Mouse (Mus musculus): Measurements from ENCODE around the gene Homer2. TPM values are rescaled to one million over a fixed set of nuclear protein-coding genes. Genes with fewer than 3 reads are reported as not detected.

Gene Homer2
- polyA plus RNA-seq, 1 experiment from 2014 or later: 121 TPM

DNA sequence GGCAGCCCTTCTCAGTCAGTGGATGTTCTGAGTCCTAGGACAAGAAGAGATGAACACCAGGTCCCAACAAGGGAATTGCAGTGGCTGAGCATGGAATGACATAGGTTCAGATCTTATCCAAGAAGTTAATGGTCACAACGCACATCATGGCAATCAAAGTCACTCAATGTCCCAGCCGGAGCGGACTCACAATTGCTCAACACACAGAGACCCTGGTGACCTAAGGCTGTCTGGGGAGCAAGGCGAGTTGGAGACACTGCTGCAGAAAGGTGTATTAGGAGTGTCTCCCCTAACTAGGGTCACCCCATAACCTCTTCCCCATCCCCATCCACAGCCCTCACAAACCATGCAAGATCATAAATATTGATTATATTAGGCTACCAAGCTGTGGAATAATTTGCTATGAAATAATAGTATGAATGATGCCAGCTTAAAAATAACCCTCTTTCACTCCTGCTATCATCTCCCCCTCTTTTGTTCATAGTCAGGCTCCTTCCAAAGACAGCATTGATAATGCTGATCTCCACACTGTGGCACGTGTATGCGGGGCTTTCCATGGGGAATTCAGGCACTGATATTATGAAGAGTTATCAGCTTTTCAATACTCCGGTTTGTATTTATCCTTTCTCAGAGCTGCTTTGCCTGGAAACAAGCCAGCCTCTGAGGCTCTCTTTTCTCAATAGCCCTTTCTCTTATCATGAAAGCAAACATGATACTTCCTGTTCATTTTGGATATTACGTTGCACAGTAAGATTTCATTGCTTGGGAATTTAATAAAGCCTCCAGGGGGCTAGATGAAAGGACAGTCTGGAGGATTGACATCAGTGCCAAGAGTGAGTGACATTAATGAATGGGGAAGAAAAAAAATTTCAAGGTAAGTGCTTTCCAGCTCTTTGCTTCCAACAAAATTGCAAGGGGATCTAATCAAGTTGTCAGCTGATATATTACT lies 147.0 kb downstream of the Homer2 start:
- peaks cover 24% of the 10 kb centered on the region for H3K36me3 ChIP-seq
- no peak for ATAC-seq (ENCODE audit: insufficient number of reproducible peaks, low FRiP score)
- H3K27me3 ChIP-seq (replicated peaks): no peaks in the 10 kb centered on the region
- H3K9me3 ChIP-seq (replicated peaks): no peaks in the 10 kb centered on the region
- WGBS: 51% methylated on average over 8 of the region's 8 CpGs
- H3K4me3 ChIP-seq: no peak overlapping the region
- no peak overlapping the region for H3K4me2 ChIP-seq
- H3K4me1 ChIP-seq (replicated peaks): peaks cover 43% of the 10 kb centered on the region
- H3K9ac ChIP-seq: no peak overlapping the region
- H3K27ac ChIP-seq (ENCODE audit: poor library complexity, severe bottlenecking): peak overlapping the region; percentile 50

DNA sequence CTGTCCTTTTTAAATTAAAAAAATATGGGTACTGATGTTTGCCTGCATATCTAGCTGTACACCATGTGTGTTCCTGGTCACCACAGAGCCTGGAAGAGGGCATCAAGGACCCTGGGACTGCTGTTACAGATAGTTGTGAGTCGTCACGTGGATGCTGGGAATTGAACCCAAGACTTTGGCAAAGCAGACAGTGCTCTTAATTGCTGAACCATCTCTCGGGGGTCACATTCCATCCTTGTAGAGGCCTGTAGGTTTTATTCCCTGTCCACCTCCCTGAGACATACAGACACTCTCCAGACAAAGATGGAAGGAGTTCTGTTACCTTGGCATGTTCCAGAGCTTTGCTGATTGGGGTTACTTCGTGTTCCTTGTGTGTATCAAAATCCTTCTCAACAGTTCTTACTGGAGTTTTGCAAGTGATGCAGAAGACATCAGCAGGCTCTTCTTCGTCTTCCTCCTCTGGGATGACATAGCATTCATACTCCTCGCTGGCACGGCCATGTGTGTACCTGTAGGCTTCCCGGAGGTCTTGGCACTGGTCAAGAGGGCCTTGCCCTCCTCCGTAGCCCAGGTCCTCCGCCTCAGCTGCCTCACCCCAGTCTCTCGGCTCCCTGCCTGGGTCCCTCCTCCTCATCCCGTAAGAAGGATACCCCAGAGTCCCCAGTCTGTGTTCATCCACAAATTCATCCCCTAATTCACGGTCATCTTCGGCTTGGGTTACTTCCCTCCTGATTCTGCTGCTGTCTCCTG lies 147.9 kb downstream of the Homer2 start:
- Histone ChIP-seq H3K4me2 (no peak overlapping the region), H3K9ac (no peak overlapping the region), H3K4me1 (replicated peaks) (peaks cover 38% of the 10 kb centered on the region), H3K36me3 (peaks cover 25% of the 10 kb centered on the region), H3K4me3 (no peak overlapping the region), H3K27me3 (replicated peaks) (no peaks in the 10 kb centered on the region), H3K27ac (ENCODE audit: poor library complexity, severe bottlenecking) (no peak overlapping the region), H3K9me3 (replicated peaks) (no peaks in the 10 kb centered on the region)
- ATAC-seq (ENCODE audit: insufficient number of reproducible peaks, low FRiP score): no peak
- WGBS: 81% methylated on average over 14 of the region's 14 CpGs

DNA sequence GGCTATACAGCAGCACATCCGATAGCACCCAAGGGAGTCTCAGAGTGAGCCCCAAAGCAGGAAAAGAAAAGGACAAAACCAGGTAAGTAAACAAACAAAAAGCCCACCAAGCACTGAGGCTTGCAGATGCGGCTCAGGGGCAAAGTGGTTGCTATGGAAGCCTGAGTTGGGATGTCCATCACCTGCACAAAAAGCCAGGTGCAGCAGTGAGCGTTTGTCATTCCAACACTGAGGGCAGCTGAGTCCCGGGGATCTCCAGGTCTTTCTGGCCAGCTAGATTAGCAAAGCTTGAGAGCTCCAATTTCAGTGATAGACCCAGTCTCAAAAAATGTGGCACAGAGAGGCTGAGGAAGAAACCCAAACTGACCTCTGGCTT lies 149.4 kb downstream of the Homer2 start:
- Histone ChIP-seq H3K36me3 (peaks cover 36% of the 10 kb centered on the region), H3K27ac (ENCODE audit: poor library complexity, severe bottlenecking) (no peak overlapping the region), H3K4me1 (replicated peaks) (peaks cover 32% of the 10 kb centered on the region), H3K4me3 (no peak overlapping the region), H3K9ac (no peak overlapping the region), H3K27me3 (replicated peaks) (no peaks in the 10 kb centered on the region), H3K4me2 (no peak overlapping the region), H3K9me3 (replicated peaks) (no peaks in the 10 kb centered on the region)
- WGBS: 50% methylated on average over 4 of the region's 4 CpGs
- no peak for ATAC-seq (ENCODE audit: insufficient number of reproducible peaks, low FRiP score)

DNA sequence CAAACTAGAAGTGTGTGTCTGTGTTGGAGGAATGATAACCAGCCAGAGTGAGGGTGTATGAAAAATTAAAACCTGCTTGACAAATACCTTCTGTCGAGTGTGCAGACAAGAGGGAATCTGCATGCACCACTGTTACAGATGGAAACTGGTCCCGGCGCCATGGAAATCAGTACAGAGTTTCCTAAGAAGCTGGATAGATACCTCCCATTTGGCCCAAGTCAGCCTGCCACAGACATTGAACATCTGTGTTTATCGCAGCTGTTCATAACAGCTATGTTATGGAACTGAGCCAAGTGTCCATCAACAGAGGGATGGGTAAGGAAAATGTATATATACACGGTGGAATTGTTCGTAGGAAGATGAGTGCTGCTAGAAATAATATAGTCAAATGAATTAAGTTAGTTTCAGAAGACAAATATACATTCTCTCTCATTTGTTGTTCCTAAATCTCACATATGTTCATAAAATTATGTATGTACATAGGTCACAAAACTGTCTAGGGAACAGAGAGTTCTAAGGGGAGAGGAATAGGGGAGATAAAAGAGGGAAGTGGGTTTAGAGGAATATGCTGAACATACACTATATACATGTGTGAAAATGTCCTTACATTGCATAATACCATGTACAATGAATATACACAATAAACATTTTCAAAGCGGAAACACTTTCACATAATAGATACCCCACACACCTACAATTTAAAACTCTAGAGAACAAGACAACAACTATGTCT lies 149.9 kb downstream of the Homer2 start:
- Histone ChIP-seq H3K4me3 (no peak overlapping the region), H3K27ac (ENCODE audit: poor library complexity, severe bottlenecking) (no peak overlapping the region), H3K36me3 (peaks cover 41% of the 10 kb centered on the region), H3K9me3 (replicated peaks) (no peaks in the 10 kb centered on the region), H3K27me3 (replicated peaks) (no peaks in the 10 kb centered on the region), H3K4me2 (no peak overlapping the region), H3K9ac (no peak overlapping the region), H3K4me1 (replicated peaks) (peaks cover 30% of the 10 kb centered on the region)
- WGBS: 66% methylated on average over 7 of the region's 7 CpGs
- ATAC-seq (ENCODE audit: insufficient number of reproducible peaks, low FRiP score): no peak

DNA sequence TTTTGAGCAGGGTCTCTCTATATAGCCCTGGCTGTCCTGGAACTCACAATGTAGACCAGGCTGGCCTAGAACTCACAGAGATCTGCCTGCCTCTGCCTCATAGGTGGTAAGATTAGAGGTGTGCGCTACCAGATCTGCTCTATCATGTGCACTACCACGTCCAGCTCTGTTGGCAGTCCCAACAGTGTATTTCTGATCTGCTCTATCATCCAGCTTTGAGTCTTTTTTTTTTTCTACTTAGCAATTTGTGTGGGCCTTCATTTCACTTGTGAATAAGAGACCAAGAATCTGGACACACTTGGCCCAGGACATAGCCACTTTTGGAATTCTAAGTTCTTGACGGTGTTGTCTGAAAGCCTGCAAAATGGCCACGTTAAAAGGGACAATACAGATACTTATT lies 150.5 kb downstream of the Homer2 start:
- Histone ChIP-seq H3K4me3 (no peak overlapping the region), H3K27me3 (replicated peaks) (no peaks in the 10 kb centered on the region), H3K4me2 (no peak overlapping the region), H3K4me1 (replicated peaks) (peaks cover 30% of the 10 kb centered on the region), H3K36me3 (peaks cover 47% of the 10 kb centered on the region), H3K9me3 (replicated peaks) (no peaks in the 10 kb centered on the region), H3K27ac (ENCODE audit: poor library complexity, severe bottlenecking) (no peak overlapping the region), H3K9ac (no peak overlapping the region)
- WGBS: 71% methylated on average over 4 of the region's 4 CpGs
- no peak for ATAC-seq (ENCODE audit: insufficient number of reproducible peaks, low FRiP score)

DNA sequence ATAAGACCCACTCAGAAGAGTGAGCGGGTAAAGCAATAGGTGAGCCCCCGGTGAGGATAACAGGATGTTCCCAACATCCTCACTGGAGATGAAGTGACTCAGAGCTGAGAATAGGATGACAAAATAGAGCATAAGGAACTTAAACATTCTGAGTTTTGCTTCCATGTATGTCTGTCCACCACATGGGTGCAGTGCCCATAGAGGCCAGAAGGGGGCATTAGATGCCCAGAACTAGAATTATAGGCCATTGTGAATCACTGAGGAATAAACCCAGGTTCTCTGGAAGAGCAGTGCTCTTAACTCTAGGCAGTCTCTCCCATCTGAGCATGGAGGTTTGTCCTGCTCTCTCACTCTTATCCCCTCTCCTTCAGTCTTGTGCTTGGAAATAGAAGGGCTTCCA lies 153.0 kb downstream of the Homer2 start:
- Histone ChIP-seq H3K9me3 (replicated peaks) (no peaks in the 10 kb centered on the region), H3K4me3 (no peak overlapping the region), H3K4me2 (no peak overlapping the region), H3K27ac (ENCODE audit: poor library complexity, severe bottlenecking) (no peak overlapping the region), H3K4me1 (replicated peaks) (peaks cover 10% of the 10 kb centered on the region), H3K36me3 (peaks cover 62% of the 10 kb centered on the region), H3K9ac (no peak overlapping the region), H3K27me3 (replicated peaks) (no peaks in the 10 kb centered on the region)
- no peak for ATAC-seq (ENCODE audit: insufficient number of reproducible peaks, low FRiP score)
- 78% methylated on average over 2 of the region's 2 CpGs for WGBS

DNA sequence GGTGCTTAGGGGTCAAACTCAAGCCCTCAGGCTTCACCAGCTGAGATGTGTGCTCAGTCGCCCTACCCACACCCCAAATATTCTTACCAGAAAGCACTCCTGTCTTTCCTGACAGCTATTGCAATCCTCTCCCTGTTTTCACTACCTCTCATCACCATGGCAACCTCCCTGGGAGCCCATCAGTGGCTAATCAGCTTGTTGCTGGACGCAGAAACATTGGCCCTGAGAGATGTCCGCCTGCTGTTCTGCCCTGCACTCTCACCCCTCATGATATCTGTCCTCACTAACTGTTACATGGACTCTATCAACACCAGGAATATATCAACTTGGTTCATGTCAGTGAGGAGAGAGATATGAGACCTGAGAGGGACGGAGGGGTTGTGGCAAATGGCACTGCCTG lies 153.7 kb downstream of the Homer2 start:
- WGBS: 37% methylated on average over 4 of the region's 4 CpGs

More for the DNA sequence above, 153.7 kb downstream of the Homer2 start:
- Histone ChIP-seq H3K27ac (ENCODE audit: poor library complexity, severe bottlenecking) (no peak overlapping the region), H3K4me2 (no peak overlapping the region), H3K9me3 (replicated peaks) (no peaks in the 10 kb centered on the region), H3K4me1 (replicated peaks) (peaks cover 10% of the 10 kb centered on the region), H3K36me3 (peaks cover 62% of the 10 kb centered on the region), H3K27me3 (replicated peaks) (no peaks in the 10 kb centered on the region), H3K4me3 (no peak overlapping the region), H3K9ac (no peak overlapping the region)
- no peak for ATAC-seq (ENCODE audit: insufficient number of reproducible peaks, low FRiP score)

Other genes with a start within 250 kb of the Homer2 start
- 4.5 and 5.7 TPM in 2 replicates for gene Ap3b2, start 213.6 kb downstream of the Homer2 start, polyA plus RNA-seq (2016; fragmentation: Nextera tagmentation; extraction: Ambion mirVana)
- gene BC048679, start 209.2 kb downstream of the Homer2 start, polyA plus RNA-seq (2016; fragmentation: Nextera tagmentation; extraction: Ambion mirVana): not detected in 2 replicates
- 65.0 and 65.8 TPM in 2 replicates for gene Fsd2, start 140.6 kb downstream of the Homer2 start, polyA plus RNA-seq (2016; fragmentation: Nextera tagmentation; extraction: Ambion mirVana)
- gene Whamm, start 136.3 kb downstream of the Homer2 start, polyA plus RNA-seq (2016; fragmentation: Nextera tagmentation; extraction: Ambion mirVana): 6.9 and 7.6 TPM in 2 replicates
- 82.4 and 84.5 TPM in 2 replicates for gene Ramac, start 55.4 kb upstream of the Homer2 start, polyA plus RNA-seq (2016; fragmentation: Nextera tagmentation; extraction: Ambion mirVana)
- gene 3110040N11Rik, start 82.0 kb upstream of the Homer2 start, polyA plus RNA-seq (2016; fragmentation: Nextera tagmentation; extraction: Ambion mirVana): 36.8 and 37.5 TPM in 2 replicates
- gene Btbd1, start 121.9 kb upstream of the Homer2 start, polyA plus RNA-seq (2016; fragmentation: Nextera tagmentation; extraction: Ambion mirVana): 111 and 114 TPM in 2 replicates
- gene Gm10160, start 148.3 kb upstream of the Homer2 start, polyA plus RNA-seq (2016; fragmentation: Nextera tagmentation; extraction: Ambion mirVana): not detected in 2 replicates
- 25.0 and 26.8 TPM in 2 replicates for gene Tm6sf1, start 151.5 kb upstream of the Homer2 start, polyA plus RNA-seq (2016; fragmentation: Nextera tagmentation; extraction: Ambion mirVana)
- 15.1 and 15.2 TPM in 2 replicates for gene Hdgfl3, start 226.9 kb upstream of the Homer2 start, polyA plus RNA-seq (2016; fragmentation: Nextera tagmentation; extraction: Ambion mirVana)

Data from heart, embryonic 12.5 days (tissue).